Mouse (Mus musculus) ES-Bruce4 (cell line): Measurements from ENCODE around the gene Med4.

Experiments
- CTCF ChIP-seq: IDR thresholded peaks from one replicate; pipeline ENCODE4 v1.8.1; 2011; ENCODE audit warnings: low read depth, low read length
- POLR2A ChIP-seq: IDR thresholded peaks from one replicate; pipeline ENCODE4 v1.8.1; 2011; ENCODE audit warnings: low read length; ENCODE audit not compliant: insufficient read depth

- TF ChIP-seq CTCF (no peak), POLR2A (no peak)
These were observed 8.1 kb upstream of the Med4 start for GRCm38 (mm10) chr14:73501721-73502120.
